Mouse (Mus musculus) layer of hippocampus, adult 9-11 months (tissue): ENCODE measurements around the gene Pip4k2a.

Experiments used
- DNase-seq: peaks from one replicate; pipeline ENCODE4 v3.0.0; 2022

Gene Pip4k2a

GRCm38 (mm10) chr2:18831031-18831774 is 166.7 kb downstream of the Pip4k2a start:
- no peak for DNase-seq

DNA sequence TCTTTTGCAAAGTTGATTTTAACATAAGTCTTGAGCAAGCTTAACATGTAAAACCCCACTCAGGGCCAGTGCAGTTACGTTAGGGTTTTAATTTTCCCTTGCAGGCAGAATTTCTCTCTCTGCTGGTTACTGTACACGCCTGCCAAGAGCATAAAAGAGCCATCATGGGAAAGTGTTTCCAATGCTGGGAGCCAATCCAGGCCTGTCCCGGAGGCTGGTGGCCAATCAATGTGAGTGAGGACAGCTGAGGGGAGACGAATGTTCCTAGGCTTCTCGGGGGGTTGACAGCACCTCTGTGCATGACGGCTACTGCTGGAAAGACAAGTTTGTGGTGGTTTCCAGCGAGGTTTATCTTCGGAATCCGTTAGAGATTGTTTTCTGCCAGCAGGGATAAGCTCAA is 175.2 kb downstream of the Pip4k2a start:
- DNase-seq = peak; percentile 45

GRCm38 (mm10) chr2:18821451-18822379 is 176.2 kb downstream of the Pip4k2a start:
- no peak for DNase-seq

DNA sequence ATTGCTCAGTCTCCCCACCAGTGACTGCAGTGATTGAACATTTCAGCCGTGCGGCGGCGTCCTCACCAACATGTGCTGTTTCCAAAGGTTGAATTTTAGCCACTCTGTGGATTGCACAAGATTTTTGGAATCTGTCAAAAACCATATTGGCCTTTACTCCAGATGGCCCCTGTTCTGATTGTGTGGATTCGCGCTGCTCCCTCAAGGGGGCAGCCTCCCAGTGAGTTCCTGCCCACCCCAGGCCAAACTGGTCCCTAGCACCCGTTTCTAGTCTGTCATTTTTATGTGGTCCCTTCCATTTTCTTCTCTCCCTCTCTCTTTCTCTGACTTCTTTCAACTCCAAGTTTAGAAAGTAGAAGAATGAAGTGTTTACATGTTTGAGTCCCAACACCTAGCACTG is 178.4 kb downstream of the Pip4k2a start:
- DNase-seq = no peak

GRCm38 (mm10) chr2:18816036-18816435 is 181.9 kb downstream of the Pip4k2a start:
- DNase-seq = peak; percentile 34

GRCm38 (mm10) chr2:18815336-18815965 is 182.5 kb downstream of the Pip4k2a start:
- DNase-seq = no peak

- no peak for DNase-seq
Measured at GRCm38 (mm10) chr2:18814447-18814804, 183.5 kb downstream of the Pip4k2a start.

GRCm38 (mm10) chr2:18813683-18814446 is 184.1 kb downstream of the Pip4k2a start:
- DNase-seq = no peak

DNA sequence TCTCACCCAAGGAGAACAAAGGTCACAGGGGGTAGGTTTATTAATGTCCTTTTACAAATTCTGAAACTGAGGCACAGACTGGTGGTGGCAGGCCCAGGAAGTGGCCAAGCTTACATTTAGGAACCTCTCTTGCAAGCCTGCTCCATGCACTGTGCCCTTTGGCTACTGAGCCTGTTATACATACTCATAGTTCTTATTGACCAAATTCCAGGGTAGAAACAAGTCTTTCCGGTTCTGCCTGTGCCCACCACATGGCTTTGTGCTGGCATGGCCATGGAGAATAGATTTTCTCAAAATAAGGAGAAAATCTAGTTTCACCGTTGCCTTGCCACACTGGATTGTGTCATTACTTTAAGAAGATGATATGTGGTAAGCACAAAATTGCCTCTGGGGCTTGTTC is 190.0 kb downstream of the Pip4k2a start:
- DNase-seq = no peak

DNA sequence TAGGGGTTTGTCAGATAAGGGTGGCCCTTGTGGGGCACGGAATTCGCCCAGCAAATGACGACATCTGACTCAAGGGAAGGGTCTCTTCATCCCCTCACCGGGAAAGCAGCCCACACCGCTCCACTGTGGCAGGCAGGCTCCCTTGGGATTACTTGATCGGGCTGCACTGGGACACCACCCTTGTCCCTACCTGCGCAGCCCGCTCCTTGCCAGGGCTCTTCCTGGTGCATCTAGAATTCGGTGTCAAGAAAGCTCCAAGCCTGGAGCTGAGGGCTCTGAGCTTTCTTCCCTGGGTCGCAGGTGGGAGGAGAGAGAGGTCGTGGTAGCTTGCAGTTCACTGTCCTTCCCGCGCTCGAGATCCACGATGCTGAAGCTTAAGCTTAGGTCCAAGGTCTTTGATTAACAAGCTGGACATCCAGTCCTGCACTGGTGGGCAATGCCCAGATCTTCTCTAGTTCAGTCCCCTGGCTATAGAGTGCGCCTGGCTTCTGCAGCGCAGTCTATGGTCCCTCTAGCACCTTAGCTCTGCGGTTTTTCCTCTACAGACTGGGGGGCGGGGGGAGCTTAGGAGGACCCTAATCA is 196.6 kb downstream of the Pip4k2a start:
- no peak for DNase-seq

DNA sequence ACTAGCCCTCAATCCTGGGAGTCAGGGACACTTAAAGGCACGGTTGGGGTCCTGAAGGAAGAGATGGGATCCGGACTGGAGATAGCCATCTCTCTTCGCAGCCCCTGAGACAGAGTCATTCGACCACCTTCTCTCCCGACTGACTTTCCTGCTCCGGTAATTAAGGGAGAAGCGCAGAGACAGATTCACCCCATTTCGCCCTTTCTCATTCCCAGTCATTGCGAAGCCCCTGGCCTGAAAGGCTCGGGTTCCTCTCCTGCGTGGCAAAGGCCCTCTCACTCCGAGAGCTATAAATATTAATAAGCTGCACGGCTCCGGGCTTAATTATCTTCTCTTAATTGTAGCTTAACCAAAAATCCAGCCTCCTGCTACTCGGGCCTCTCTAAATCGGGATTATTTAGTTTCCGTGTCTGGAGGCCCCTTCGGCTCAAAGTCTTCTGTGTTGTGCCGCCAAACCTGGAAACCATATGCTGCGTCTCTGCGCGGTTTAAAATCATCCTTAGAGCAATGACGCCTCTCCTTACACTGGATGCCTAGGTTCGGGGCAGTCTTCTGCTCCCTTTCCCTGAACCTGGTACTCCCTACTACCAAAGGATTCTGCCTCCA is 197.2 kb downstream of the Pip4k2a start:
- no peak for DNase-seq

DNA sequence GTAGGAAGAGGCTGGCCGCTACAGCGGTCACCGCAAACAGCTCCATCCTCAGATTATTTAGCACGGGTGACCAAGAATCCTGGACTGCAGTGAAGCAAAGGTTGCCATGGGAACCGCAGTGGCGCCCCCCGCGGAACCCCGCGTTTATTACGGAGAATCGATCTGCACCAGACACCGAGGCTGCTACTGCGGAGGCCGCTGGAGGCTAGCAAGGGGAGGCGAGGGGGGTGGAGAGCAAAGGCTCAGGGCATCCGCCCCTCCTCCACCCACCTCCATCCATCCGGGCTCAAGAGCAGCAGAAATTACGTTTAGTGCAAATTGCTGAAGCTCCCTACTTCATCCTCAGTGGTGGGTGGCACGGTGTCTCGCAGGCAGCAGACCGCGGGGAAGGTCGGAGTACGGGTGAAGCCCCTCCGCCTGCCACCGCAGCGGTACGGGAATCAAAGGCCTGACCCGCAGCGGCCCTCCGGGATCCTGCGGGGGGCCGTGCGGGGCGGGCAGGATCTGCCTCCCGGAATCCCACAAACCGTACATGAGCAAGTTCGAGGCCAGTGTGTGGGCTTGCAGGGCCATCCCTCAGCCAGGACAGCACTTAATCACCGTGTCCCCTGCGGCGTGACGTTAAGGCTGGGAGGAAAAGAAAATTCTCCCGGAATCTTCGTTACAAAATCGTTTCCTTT is 197.8 kb downstream of the Pip4k2a start:
- DNase-seq = peak; percentile 82

GRCm38 (mm10) chr2:18799265-18799965 is 198.5 kb downstream of the Pip4k2a start:
- DNase-seq = no peak

GRCm38 (mm10) chr2:18797776-18798175 is 200.2 kb downstream of the Pip4k2a start:
- no peak for DNase-seq

- DNase-seq = no peak
Measured at GRCm38 (mm10) chr2:18794261-18794660, 203.7 kb downstream of the Pip4k2a start.
